Comparison of ENCODE assay signal across 10 mouse cellular contexts in genomic region chr13:78179312-78180097, GRCm38 (mm10). TPM values are rescaled to one million over a fixed set of nuclear protein-coding genes. Genes with fewer than 3 reads are reported as not detected.
A peak's percentile ranks its signal among the peaks of the same experiment; 100 is the strongest.
DNase-seq lines count a peak whose midpoint lies in the region; ATAC-seq and TF ChIP-seq lines count a peak whose summit lies in the region.
"Had no signal": no experiment of that assay in that cellular context is flagged by ENCODE, and none has a peak within 500 bp of the region (broad histone marks: within the 10 kb centered on the region; RNA-seq: fewer than 3 reads in every experiment).

No protein-coding gene starts in this region.

- DNase-seq in heart, adult 2 months: no peak
- DNase-seq in limb, embryonic 14.5 days (ENCODE audit: low spot score): no peak
- no peak for DNase-seq in urinary bladder, postnatal 25 days (ENCODE audit: low spot score)
- DNase-seq in spleen, postnatal 4 days (ENCODE audit: low spot score in 2 of 2): no peak

- H3K9ac ChIP-seq in heart, embryonic 11.5 days (ENCODE audit: low read depth, low read length): 0 out of 2 replicates have a peak overlapping the region, but pooled peaks have one; percentile 43
- no peak overlapping the region for H3K9ac ChIP-seq in heart, adult 2 months (ENCODE audit: low read depth, low read length)
- H3K9ac ChIP-seq in ES-Bruce4 (ENCODE audit: low read depth, poor library complexity, severe bottlenecking): no peak overlapping the region; the same call in 1 of the 2 replicates
- H3K9ac ChIP-seq in embryonic facial prominence, embryonic 15.5 days: no peak overlapping the region
- no peak overlapping the region for H3K9ac ChIP-seq in limb, embryonic 14.5 days (ENCODE audit: low read depth, low read length, severe bottlenecking)

- H3K36me3 ChIP-seq in heart, embryonic 11.5 days (ENCODE audit: control insufficient read depth, insufficient read depth, low read length): no peaks in the 10 kb centered on the region
- no peaks in the 10 kb centered on the region for H3K36me3 ChIP-seq in heart, adult 2 months (ENCODE audit: control insufficient read depth, insufficient read depth, low read length)
- no peaks in the 10 kb centered on the region for H3K36me3 ChIP-seq in ES-Bruce4 (ENCODE audit: control insufficient read depth, insufficient read depth, low read length, poor library complexity, severe bottlenecking)
- no peaks in the 10 kb centered on the region for H3K36me3 ChIP-seq in embryonic facial prominence, embryonic 15.5 days
- no peaks in the 10 kb centered on the region for H3K36me3 ChIP-seq in limb, embryonic 14.5 days (ENCODE audit: control insufficient read depth, insufficient read depth, low read length)

- peak overlapping the region; percentile 29; the same call in 1 of the 2 replicates for H3K27ac ChIP-seq in heart, embryonic 11.5 days (ENCODE audit: low read depth, low read length)
- H3K27ac ChIP-seq in heart, adult 2 months: no peak overlapping the region
- H3K27ac ChIP-seq in ES-Bruce4 (ENCODE audit: insufficient read depth, low read length): no peak overlapping the region
- no peak overlapping the region for H3K27ac ChIP-seq in embryonic facial prominence, embryonic 15.5 days (replicated peaks)
- no peak overlapping the region for H3K27ac ChIP-seq in limb, embryonic 14.5 days (replicated peaks; ENCODE audit: low read depth, low read length)

- 3% methylated on average over 38 of the region's 38 CpGs for WGBS in heart, embryonic 11.5 days (ENCODE audit: insufficient replicate concordance)
- WGBS in heart, adult 2 months: 20% methylated on average over 38 of the region's 38 CpGs
- WGBS in embryonic facial prominence, embryonic 15.5 days: 4% methylated on average over 38 of the region's 38 CpGs
- WGBS in limb, embryonic 14.5 days: 2% methylated on average over 38 of the region's 38 CpGs

- no peak for TF ChIP-seq EP300 in heart, adult 2 months (IDR thresholded peaks at IDR 0.05; ENCODE audit: insufficient read depth, low read depth, low read length)
- TF ChIP-seq EP300 in ES-Bruce4 (IDR thresholded peaks at IDR 0.05; ENCODE audit: insufficient read depth, low read depth, low read length): no peak

- no peaks in the 10 kb centered on the region for H3K79me2 ChIP-seq in heart, adult 2 months (replicated peaks; ENCODE audit: control insufficient read depth, insufficient read depth, low read length)

- peak overlapping the region; percentile 35 for H3K4me3 ChIP-seq in heart, embryonic 11.5 days (ENCODE audit: low read depth, low read length)
- H3K4me3 ChIP-seq in heart, adult 2 months: no peak overlapping the region
- peak overlapping the region; percentile 51 for H3K4me3 ChIP-seq in ES-Bruce4 (ENCODE audit: low read depth, low read length)
- peak overlapping the region; percentile 30 for H3K4me3 ChIP-seq in embryonic facial prominence, embryonic 15.5 days (replicated peaks)
- peak overlapping the region; percentile 21 for H3K4me3 ChIP-seq in limb, embryonic 14.5 days (replicated peaks; ENCODE audit: low read length)
- H3K4me3 ChIP-seq: megakaryocyte, embryonic 14.5 days had no signal

- no peak for TF ChIP-seq POLR2A in heart, adult 2 months (IDR thresholded peaks at IDR 0.05; ENCODE audit: insufficient read depth, low read depth, low read length)
- no peak for TF ChIP-seq POLR2A in ES-Bruce4 (IDR thresholded peaks at IDR 0.05; ENCODE audit: insufficient read depth, low read length)
- TF ChIP-seq POLR2A in limb, embryonic 14.5 days (IDR thresholded peaks at IDR 0.05; ENCODE audit: borderline replicate concordance, extremely low read depth, insufficient read depth, insufficient read length): no peak

- TF ChIP-seq CTCF in heart, adult 2 months (IDR thresholded peaks at IDR 0.05): no peak
- no peak for TF ChIP-seq CTCF in ES-Bruce4 (IDR thresholded peaks at IDR 0.05; ENCODE audit: low read depth, low read length)

- H3K4me1 ChIP-seq in heart, embryonic 11.5 days (ENCODE audit: control insufficient read depth, insufficient read depth, low read length): peaks cover 11% of the 10 kb centered on the region
- no peaks in the 10 kb centered on the region; the same call in 1 of the 2 replicates for H3K4me1 ChIP-seq in heart, adult 2 months (ENCODE audit: control insufficient read depth, insufficient read depth, low read length)
- no peaks in the 10 kb centered on the region for H3K4me1 ChIP-seq in ES-Bruce4 (ENCODE audit: control insufficient read depth, insufficient read depth, low read length)
- H3K4me1 ChIP-seq in embryonic facial prominence, embryonic 15.5 days: peaks cover 24% of the 10 kb centered on the region
- H3K4me1 ChIP-seq in limb, embryonic 14.5 days (ENCODE audit: control insufficient read depth, insufficient read depth, low read length): peaks cover 10% of the 10 kb centered on the region; the same call in 1 of the 2 replicates

- intact Hi-C loops in heart, adult 2 months (cut with DNase I): loop anchor here (5.0 to 10.0 kb wide), 2 partner anchors 197 to 1135 kb away; no protein-coding TSS in a partner anchor

- H3K9me3 ChIP-seq in heart, embryonic 11.5 days (replicated peaks; ENCODE audit: control insufficient read depth, low read length): no peaks in the 10 kb centered on the region
- H3K9me3 ChIP-seq in ES-Bruce4 (replicated peaks; ENCODE audit: control insufficient read depth, insufficient read depth, low read length, poor library complexity, severe bottlenecking): peaks cover 6% of the 10 kb centered on the region; the same call in 1 of the 2 replicates
- H3K9me3 ChIP-seq in embryonic facial prominence, embryonic 15.5 days (replicated peaks): no peaks in the 10 kb centered on the region
- H3K9me3 ChIP-seq in limb, embryonic 14.5 days (ENCODE audit: control insufficient read depth, low read length): no peaks in the 10 kb centered on the region

- ATAC-seq in heart, embryonic 11.5 days (replicated peaks; ENCODE audit: insufficient number of reproducible peaks, low FRiP score, low TSS enrichment): peak; percentile 56; the same call in 1 of the 2 replicates
- peak; percentile 34; the same call in 1 of the 2 replicates for ATAC-seq in embryonic facial prominence, embryonic 15.5 days (ENCODE audit: insufficient number of reproducible peaks, low FRiP score, low TSS enrichment, low read depth)
- no peak for ATAC-seq in limb, embryonic 14.5 days (ENCODE audit: low FRiP score, low read depth)
- ATAC-seq in activated CD4-positive, CD25-positive, alpha-beta regulatory T cell, adult 4 months: no peak
- ATAC-seq: CD4-positive, CD25-positive, alpha-beta regulatory T cell, adult 4 months had no signal

- H3K4me2 ChIP-seq in heart, embryonic 11.5 days: peak overlapping the region; percentile 68
- H3K4me2 ChIP-seq in embryonic facial prominence, embryonic 15.5 days (replicated peaks): peak overlapping the region; percentile 46
- peak overlapping the region; percentile 41; the same call in 1 of the 2 replicates for H3K4me2 ChIP-seq in limb, embryonic 14.5 days (replicated peaks; ENCODE audit: low read depth, low read length, severe bottlenecking)

- peaks cover 73% of the 10 kb centered on the region for H3K27me3 ChIP-seq in heart, embryonic 11.5 days (ENCODE audit: control insufficient read depth, insufficient read depth, low read length)
- peaks cover 19% of the 10 kb centered on the region for H3K27me3 ChIP-seq in heart, adult 2 months (ENCODE audit: control insufficient read depth, insufficient read depth, low read length)
- peaks cover 19% of the 10 kb centered on the region for H3K27me3 ChIP-seq in ES-Bruce4 (ENCODE audit: control insufficient read depth, insufficient read depth, low read length, poor library complexity, severe bottlenecking)
- H3K27me3 ChIP-seq in embryonic facial prominence, embryonic 15.5 days: peaks cover 89% of the 10 kb centered on the region
- peaks cover 97% of the 10 kb centered on the region for H3K27me3 ChIP-seq in limb, embryonic 14.5 days (ENCODE audit: control insufficient read depth, insufficient read depth, low read length)

RNA-seq across cellular contexts. Expression of gene Nr2f1, which starts 20.1 kb away (rescaled TPM):
- polyA plus RNA-seq in heart, embryonic 11.5 days (2014; fragmentation: Nextera tagmentation; extraction: Ambion mirVana): 10.2 and 10.9 TPM in 2 replicates
- 1 to 10 TPM; 2.7 TPM for total RNA-seq in heart, adult 2 months (2021)
- 8.9 and 10.5 TPM in 2 replicates for polyA plus RNA-seq in heart, adult 2 months (2012; rRNA removed)
- polyA plus RNA-seq in ES-Bruce4 (2011; ENCODE audit: insufficient read depth, insufficient read length, low read depth, missing spikeins): not detected in 2 replicates
- 14.5 and 18.4 TPM in 2 replicates for polyA plus RNA-seq in embryonic facial prominence, embryonic 15.5 days (2015; fragmentation: Nextera tagmentation; extraction: Ambion mirVana)
- polyA plus RNA-seq in limb, embryonic 14.5 days (2012; rRNA removed): 16.6 and 26.6 TPM in 2 replicates
- 1.6 and 2.1 TPM in 2 replicates for polyA plus RNA-seq in limb, embryonic 14.5 days (2014; fragmentation: Nextera tagmentation; extraction: Ambion mirVana)
- not detected for polyA plus RNA-seq in activated CD4-positive, CD25-positive, alpha-beta regulatory T cell, adult 4 months (2017; shearing (Covaris generic))
- polyA plus RNA-seq: CD4-positive, CD25-positive, alpha-beta regulatory T cell, adult 4 months had no signal

Comparison
In these comparisons a context has a peak if more than half of its experiments do, and no peak if none do; other contexts are left out.
1. ATAC-seq: peak in heart, embryonic 11.5 days (single experiment) and embryonic facial prominence, embryonic 15.5 days (single experiment); none in limb, embryonic 14.5 days (single experiment) and activated CD4-positive, CD25-positive, alpha-beta regulatory T cell, adult 4 months (single experiment).
2. Peak in every context shown above with its lines, with median percentiles within 50 percentile points of each other: H3K4me2 ChIP-seq.